Mouse (Mus musculus) brain, embryonic 14.5 days (tissue): Measurements from ENCODE around the gene Xpnpep2.

Experiments
- CTCF ChIP-seq: fragments of 200-500 bp; IDR thresholded peaks from 2 replicates; pipeline ENCODE4 v1.5.1; 2012; ENCODE audit warnings: inconsistent platforms, mild to moderate bottlenecking, moderate library complexity, borderline replicate concordance; ENCODE audit not compliant: insufficient read depth, insufficient read length; ENCODE audit errors: extremely low read depth
- POLR2A ChIP-seq: fragments of 200-500 bp; IDR thresholded peaks from 2 replicates; pipeline ENCODE4 v1.6.1; 2012; ENCODE audit warnings: mild to moderate bottlenecking, inconsistent platforms, borderline replicate concordance; ENCODE audit not compliant: poor library complexity, insufficient read depth, insufficient read length, severe bottlenecking; ENCODE audit errors: extremely low read depth

DNA sequence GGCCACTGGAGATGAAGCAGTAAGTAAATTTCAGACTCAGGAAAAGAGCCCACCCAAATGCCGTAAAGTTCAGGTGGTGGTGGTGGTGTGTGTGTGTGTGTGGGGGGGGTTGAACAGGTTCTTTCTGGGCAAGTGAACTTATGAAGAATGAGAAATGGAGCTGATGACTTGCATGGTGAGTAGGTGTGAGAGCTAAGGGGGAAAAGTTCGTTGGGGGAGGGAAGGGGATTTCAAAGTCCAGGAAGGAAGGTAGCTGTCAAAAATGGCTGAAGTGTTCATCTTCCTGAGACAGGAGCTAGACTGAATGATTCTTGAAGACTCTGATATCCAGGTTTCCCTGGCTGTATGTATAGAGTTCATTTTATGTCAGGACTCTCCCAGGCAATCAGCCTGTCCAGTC, 38.7 kb downstream of the Xpnpep2 start:
- no peak for TF ChIP-seq CTCF
- TF ChIP-seq POLR2A = no peak
